Mouse (Mus musculus): ENCODE measurements around the gene B3gat2. TPM values are rescaled to one million over a fixed set of nuclear protein-coding genes. Genes with fewer than 3 reads are reported as not detected.

B3gat2 gene
- 0.35 and 0.39 TPM in 2 replicates for polyA plus RNA-seq (2015; fragmentation: Nextera tagmentation; extraction: Ambion mirVana)

DNA sequence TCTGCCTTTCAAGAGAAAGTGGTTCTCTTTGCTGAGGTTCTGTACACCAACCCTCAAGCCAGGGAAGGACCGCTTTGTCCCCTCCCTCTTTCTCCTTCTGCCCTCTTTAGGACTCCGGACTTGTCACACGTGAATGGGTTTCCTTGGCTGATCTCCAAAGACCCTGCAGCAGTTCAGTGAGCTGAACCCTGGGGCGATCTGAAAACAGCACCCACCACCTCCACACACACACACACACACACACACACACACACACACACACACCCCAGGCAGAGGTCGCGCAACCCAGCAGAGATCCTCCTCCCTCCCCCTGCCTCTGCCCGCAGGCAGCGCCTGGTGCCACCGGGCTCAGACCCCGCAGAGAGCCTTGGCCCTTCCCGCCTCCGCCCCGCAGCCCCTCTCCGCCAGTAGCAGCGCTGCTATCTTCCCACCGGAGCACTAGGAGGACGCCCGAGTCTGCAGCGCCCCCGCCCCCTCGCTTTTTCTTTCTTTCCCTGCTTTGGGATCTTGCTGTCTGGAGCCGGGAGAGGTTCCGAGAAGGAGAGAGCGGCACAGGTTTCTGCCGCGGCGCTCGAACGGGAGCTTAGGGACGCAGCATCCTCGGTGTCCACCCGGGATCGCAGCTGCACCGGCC lies at the start of gene B3gat2:
TSS of gene B3gat2 (plus strand) at position 252 of the 634 bp plus-strand sequence.
- peak within 1 kb of the TSS; percentile 98 for H3K4me2 ChIP-seq

DNA sequence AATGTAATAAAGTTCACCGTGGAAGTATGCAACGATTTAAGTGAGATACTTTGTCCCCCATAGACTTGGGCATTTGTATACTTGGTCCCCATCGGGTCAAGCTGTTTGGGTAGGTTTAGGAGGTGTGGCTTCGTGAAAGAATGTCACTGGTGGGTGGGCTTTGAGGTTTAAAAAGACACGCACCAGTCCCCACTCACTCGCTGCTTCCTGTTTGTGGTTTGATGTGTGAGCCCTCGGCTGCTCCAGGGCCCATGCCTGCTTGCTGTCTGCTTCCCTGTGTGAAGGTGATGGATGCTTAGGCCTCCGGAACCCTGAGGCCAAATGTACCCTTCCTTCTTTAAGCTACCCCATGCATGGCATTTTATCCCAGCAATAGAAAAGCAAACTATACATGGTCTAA lies 41.2 kb upstream of the B3gat2 start:
- 72% methylated on average over 8 of the region's 8 CpGs for WGBS
- no peaks in the 10 kb centered on the region for H3K36me3 ChIP-seq
- H3K4me3 ChIP-seq, result no peak overlapping the region
- ATAC-seq (ENCODE audit: borderline replicate concordance, extremely low read depth, low FRiP score, low TSS enrichment), result no peak
- H3K9me3 ChIP-seq, result no peaks in the 10 kb centered on the region
- no peak overlapping the region for H3K27ac ChIP-seq
- H3K4me1 ChIP-seq, result no peaks in the 10 kb centered on the region
- no peak overlapping the region for H3K4me2 ChIP-seq
- no peak overlapping the region for H3K9ac ChIP-seq
- no peaks in the 10 kb centered on the region for H3K27me3 ChIP-seq

More for the DNA sequence above, at the start of gene B3gat2:
- peak within 1 kb of the TSS; percentile 49 for H3K4me3 ChIP-seq
- no peaks in the 10 kb centered on the region for H3K36me3 ChIP-seq
- H3K27ac ChIP-seq, result no peak within 1 kb of the TSS
- H3K9me3 ChIP-seq, result no peaks in the 10 kb centered on the region
- H3K4me1 ChIP-seq, result peaks cover 15% of the 10 kb centered on the region; the same call in 1 of the 2 replicates
- H3K9ac ChIP-seq, result peak within 1 kb of the TSS; percentile 13; the same call in 1 of the 2 replicates
- 1% methylated on average over 34 of the region's 34 CpGs for WGBS
- H3K27me3 ChIP-seq, result peaks cover 47% of the 10 kb centered on the region
- no peak for ATAC-seq (ENCODE audit: borderline replicate concordance, extremely low read depth, low FRiP score, low TSS enrichment)

- WGBS, result 69% methylated on average over 2 of the region's 2 CpGs
- no peaks in the 10 kb centered on the region for H3K9me3 ChIP-seq
- ATAC-seq (ENCODE audit: borderline replicate concordance, extremely low read depth, low FRiP score, low TSS enrichment), result no peak
- no peaks in the 10 kb centered on the region for H3K4me1 ChIP-seq
- no peaks in the 10 kb centered on the region for H3K27me3 ChIP-seq
- no peak overlapping the region for H3K9ac ChIP-seq
- H3K36me3 ChIP-seq, result no peaks in the 10 kb centered on the region
- no peak overlapping the region for H3K27ac ChIP-seq
- H3K4me3 ChIP-seq, result no peak overlapping the region
- H3K4me2 ChIP-seq, result no peak overlapping the region
Measured at GRCm38 (mm10) chr1:23721036-23721435, 40.5 kb upstream of the B3gat2 start.

DNA sequence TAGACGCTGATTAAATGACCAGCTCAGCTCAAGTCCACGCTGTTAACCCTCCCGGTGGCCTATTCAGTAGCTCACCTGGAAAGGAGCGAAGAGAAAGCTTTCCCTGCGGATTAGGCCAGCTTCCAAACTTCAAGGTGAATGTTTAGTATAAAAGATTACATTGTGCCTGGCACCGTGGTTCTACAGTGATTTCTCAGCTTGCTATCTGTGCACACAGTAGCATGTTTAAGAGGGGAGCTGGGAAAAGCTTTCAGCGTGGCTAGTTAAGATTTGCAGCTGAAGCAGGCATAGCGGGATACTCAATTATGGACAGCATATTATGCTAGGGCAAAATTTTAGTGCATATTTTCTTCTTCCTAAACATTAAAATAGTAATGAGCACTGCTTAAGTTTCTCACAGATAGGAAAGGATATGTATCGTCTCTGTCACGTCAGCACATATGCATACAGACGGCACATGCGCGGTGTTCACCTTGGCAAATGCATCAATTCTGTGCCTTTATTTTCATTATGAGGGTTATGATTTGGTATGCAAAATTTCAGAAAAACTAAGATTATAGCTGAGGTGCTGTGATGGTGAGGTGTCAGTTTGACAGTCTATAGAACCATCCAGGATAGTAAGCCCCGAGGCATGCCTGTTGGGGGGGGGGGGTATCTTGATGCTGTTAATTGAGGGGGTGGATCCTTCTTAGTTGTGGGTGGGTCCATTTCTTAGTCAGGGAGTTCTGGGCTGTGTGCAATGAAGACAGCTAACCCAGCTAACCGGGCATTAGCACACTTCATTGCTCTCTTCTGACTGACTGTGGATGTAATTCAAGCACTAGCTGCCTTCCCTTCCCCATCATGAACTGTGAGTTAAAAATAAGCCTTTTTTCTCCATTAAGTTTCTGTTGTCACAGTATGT lies 38.8 kb upstream of the B3gat2 start:
- Histone ChIP-seq H3K27ac (no peak overlapping the region), H3K4me3 (no peak overlapping the region), H3K4me1 (no peaks in the 10 kb centered on the region), H3K9me3 (no peaks in the 10 kb centered on the region), H3K27me3 (no peaks in the 10 kb centered on the region), H3K36me3 (no peaks in the 10 kb centered on the region), H3K4me2 (no peak overlapping the region), H3K9ac (no peak overlapping the region)
- WGBS, result 66% methylated on average over 15 of the region's 15 CpGs
- no peak for ATAC-seq (ENCODE audit: borderline replicate concordance, extremely low read depth, low FRiP score, low TSS enrichment)

- no peaks in the 10 kb centered on the region for H3K9me3 ChIP-seq
- H3K27me3 ChIP-seq, result no peaks in the 10 kb centered on the region
- H3K27ac ChIP-seq, result no peak overlapping the region
- WGBS, result 85% methylated on average over 5 of the region's 5 CpGs
- no peak for ATAC-seq (ENCODE audit: borderline replicate concordance, extremely low read depth, low FRiP score, low TSS enrichment)
- no peak overlapping the region for H3K4me2 ChIP-seq
- no peaks in the 10 kb centered on the region for H3K4me1 ChIP-seq
- no peak overlapping the region for H3K4me3 ChIP-seq
- no peak overlapping the region for H3K9ac ChIP-seq
- H3K36me3 ChIP-seq, result no peaks in the 10 kb centered on the region
Measured at GRCm38 (mm10) chr1:23731324-23731723, 30.2 kb upstream of the B3gat2 start.

DNA sequence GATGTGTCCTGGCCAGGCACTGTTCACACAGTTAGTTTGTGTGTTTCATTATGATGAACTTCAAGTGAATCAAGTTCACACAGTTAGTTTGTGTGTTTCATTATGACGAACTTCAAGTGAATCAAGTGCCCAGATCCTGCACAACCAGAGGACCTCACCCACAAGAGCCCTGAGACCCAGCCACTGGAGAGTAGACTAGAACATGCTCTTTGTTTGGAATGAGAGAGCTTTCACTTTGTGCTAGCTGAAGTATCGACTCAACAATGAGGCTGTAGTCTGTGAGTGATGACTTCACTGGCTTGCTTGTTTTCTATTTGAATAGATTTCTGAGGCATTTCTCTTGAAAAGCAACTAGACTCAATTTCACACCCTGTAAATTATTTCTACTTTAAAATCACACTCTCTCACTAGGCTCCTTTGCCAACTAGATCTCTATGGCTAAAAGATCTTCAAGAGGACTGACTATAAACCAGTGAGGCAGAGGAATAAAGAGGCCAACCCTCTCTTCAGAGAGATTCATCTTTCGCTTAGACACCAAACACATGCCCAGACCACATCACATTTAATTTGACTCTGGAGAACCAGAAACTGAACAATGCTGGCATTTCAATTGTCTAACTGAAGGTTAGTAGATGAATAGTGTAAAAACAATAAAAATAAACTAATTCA lies 10.6 kb upstream of the B3gat2 start:
- Histone ChIP-seq H3K27ac (no peak overlapping the region), H3K4me1 (no peaks in the 10 kb centered on the region), H3K4me3 (no peak overlapping the region), H3K4me2 (no peak overlapping the region), H3K36me3 (no peaks in the 10 kb centered on the region), H3K9me3 (no peaks in the 10 kb centered on the region), H3K9ac (no peak overlapping the region), H3K27me3 (no peaks in the 10 kb centered on the region)
- no peak for ATAC-seq (ENCODE audit: borderline replicate concordance, extremely low read depth, low FRiP score, low TSS enrichment)
- 70% methylated on average over 3 of the region's 3 CpGs for WGBS

- H3K9me3 ChIP-seq, result no peaks in the 10 kb centered on the region
- no peak overlapping the region for H3K4me3 ChIP-seq
- no peaks in the 10 kb centered on the region for H3K4me1 ChIP-seq
- no peak overlapping the region for H3K9ac ChIP-seq
- no peak overlapping the region for H3K27ac ChIP-seq
- H3K36me3 ChIP-seq, result no peaks in the 10 kb centered on the region
- H3K27me3 ChIP-seq, result no peaks in the 10 kb centered on the region
- no peak for ATAC-seq (ENCODE audit: borderline replicate concordance, extremely low read depth, low FRiP score, low TSS enrichment)
- H3K4me2 ChIP-seq, result no peak overlapping the region
- WGBS, result 73% methylated on average over 2 of the region's 2 CpGs
Measured at GRCm38 (mm10) chr1:23753091-23753490, 8.5 kb upstream of the B3gat2 start.

DNA sequence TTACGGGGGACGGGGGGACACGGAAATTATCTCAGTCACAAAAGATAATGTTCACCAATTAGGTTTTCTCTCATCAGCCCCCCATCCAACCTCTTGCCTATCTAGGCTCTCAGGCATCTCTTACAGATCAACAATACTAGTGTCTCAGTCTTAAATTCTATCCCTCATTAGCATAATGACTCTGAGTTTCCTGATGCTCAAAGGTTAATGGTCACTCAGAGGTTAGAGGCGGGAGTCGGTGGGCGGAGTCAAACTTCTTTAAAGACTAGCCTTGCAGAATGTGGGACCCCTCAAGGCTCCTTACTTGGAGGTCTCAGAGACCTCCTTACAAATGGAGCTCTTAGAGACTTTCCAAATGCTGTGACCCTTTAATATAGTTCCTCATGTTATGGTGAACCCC lies 8.0 kb upstream of the B3gat2 start:
- Histone ChIP-seq H3K27me3 (no peaks in the 10 kb centered on the region), H3K9me3 (no peaks in the 10 kb centered on the region), H3K4me3 (no peak overlapping the region), H3K4me2 (no peak overlapping the region), H3K9ac (no peak overlapping the region), H3K27ac (no peak overlapping the region), H3K36me3 (no peaks in the 10 kb centered on the region), H3K4me1 (no peaks in the 10 kb centered on the region)
- WGBS, result 83% methylated on average over 6 of the region's 6 CpGs
- no peak for ATAC-seq (ENCODE audit: borderline replicate concordance, extremely low read depth, low FRiP score, low TSS enrichment)

- no peak overlapping the region for H3K9ac ChIP-seq
- 62% methylated on average over 1 of the region's 1 CpGs for WGBS
- no peak overlapping the region for H3K4me2 ChIP-seq
- H3K36me3 ChIP-seq, result no peaks in the 10 kb centered on the region
- no peaks in the 10 kb centered on the region for H3K4me1 ChIP-seq
- H3K4me3 ChIP-seq, result no peak overlapping the region
- ATAC-seq (ENCODE audit: borderline replicate concordance, extremely low read depth, low FRiP score, low TSS enrichment), result no peak
- H3K27me3 ChIP-seq, result peaks cover 2% of the 10 kb centered on the region; the same call in 1 of the 2 replicates
- no peaks in the 10 kb centered on the region for H3K9me3 ChIP-seq
- no peak overlapping the region for H3K27ac ChIP-seq
Measured at GRCm38 (mm10) chr1:23754340-23754739, 7.2 kb upstream of the B3gat2 start.

GRCm38 (mm10) chr1:23754967-23755366 lies 6.6 kb upstream of the B3gat2 start:
- H3K4me2 ChIP-seq, result no peak overlapping the region
- H3K4me1 ChIP-seq, result no peaks in the 10 kb centered on the region
- WGBS, result 80% methylated on average over 1 of the region's 1 CpGs
- H3K4me3 ChIP-seq, result no peak overlapping the region
- no peaks in the 10 kb centered on the region for H3K36me3 ChIP-seq
- no peak overlapping the region for H3K9ac ChIP-seq
- no peak for ATAC-seq (ENCODE audit: borderline replicate concordance, extremely low read depth, low FRiP score, low TSS enrichment)
- peaks cover 8% of the 10 kb centered on the region for H3K27me3 ChIP-seq
- H3K27ac ChIP-seq, result no peak overlapping the region
- H3K9me3 ChIP-seq, result no peaks in the 10 kb centered on the region

GRCm38 (mm10) chr1:23762136-23762687 lies 659 bp downstream of the B3gat2 start:
- Histone ChIP-seq H3K4me2 (peak overlapping the region; percentile 98), H3K36me3 (no peaks in the 10 kb centered on the region), H3K9me3 (no peaks in the 10 kb centered on the region), H3K4me3 (peak overlapping the region; percentile 49), H3K4me1 (peaks cover 15% of the 10 kb centered on the region; the same call in 1 of the 2 replicates), H3K9ac (peak overlapping the region; percentile 13; the same call in 1 of the 2 replicates), H3K27ac (no peak overlapping the region), H3K27me3 (peaks cover 47% of the 10 kb centered on the region)
- peak; percentile 56; the same call in 1 of the 2 replicates for ATAC-seq (ENCODE audit: borderline replicate concordance, extremely low read depth, low FRiP score, low TSS enrichment)
- under 1% methylated on average over 45 of the region's 45 CpGs for WGBS
